ENCODE assay signal across 20 mouse cellular contexts in the genomic region with DNA sequence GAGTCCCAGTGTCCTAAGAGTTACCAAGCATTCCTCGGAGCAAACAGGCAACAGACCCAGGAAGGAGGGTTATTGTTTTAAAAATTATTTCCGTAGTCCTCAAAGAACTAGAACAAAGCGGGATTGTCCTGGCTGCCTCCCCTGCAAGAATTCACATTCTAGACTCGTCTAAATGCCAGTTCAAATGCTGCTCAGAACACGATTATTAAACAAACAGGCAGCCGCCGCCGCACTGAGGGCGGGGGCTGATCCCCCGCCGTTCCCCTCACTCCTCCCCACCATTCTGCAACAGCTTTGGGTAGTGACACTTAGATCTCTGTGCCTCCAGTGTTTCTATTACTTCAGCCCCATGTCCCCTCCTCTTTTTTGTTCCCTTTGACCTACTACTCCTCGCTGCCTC.
DNase-seq lines count a peak whose midpoint lies in the region; ATAC-seq and TF ChIP-seq lines count a peak whose summit lies in the region.
"Had no signal": no experiment of that assay in that cellular context is flagged by ENCODE, and none has a peak within 500 bp of the region (broad histone marks: within the 10 kb centered on the region; RNA-seq: fewer than 3 reads in every experiment).

No protein-coding gene starts in this region.

- 79% methylated on average over 12 of the region's 12 CpGs for WGBS in forebrain, embryonic 10.5 days
- whole genome bisulfite sequencing in forebrain, embryonic 11.5 days = 69% methylated on average over 12 of the region's 12 CpGs
- WGBS in neural tube, embryonic 11.5 days = 64% methylated on average over 12 of the region's 12 CpGs
- 59% methylated on average over 12 of the region's 12 CpGs for WGBS in neural tube, embryonic 15.5 days
- WGBS in hindbrain, postnatal 0 days = 37% methylated on average over 12 of the region's 12 CpGs

- no peak overlapping the region for H3K4me2 ChIP-seq in forebrain, embryonic 11.5 days (ENCODE audit: low read depth, low read length, severe bottlenecking)
- H3K4me2 ChIP-seq in neural tube, embryonic 11.5 days (ENCODE audit: low read depth) = no peak overlapping the region
- no peak overlapping the region for H3K4me2 ChIP-seq in neural tube, embryonic 15.5 days
- no peak overlapping the region for H3K4me2 ChIP-seq in hindbrain, postnatal 0 days (ENCODE audit: low read depth, low read length)
- H3K4me2 ChIP-seq: limb, embryonic 13.5 days; liver, embryonic 13.5 days; lung, embryonic 15.5 days had no signal

- peak overlapping the region; percentile 53 for H3K27ac ChIP-seq in forebrain, embryonic 10.5 days
- H3K27ac ChIP-seq in forebrain, embryonic 11.5 days (ENCODE audit: low read depth, low read length) = no peak overlapping the region
- H3K27ac ChIP-seq in neural tube, embryonic 11.5 days (ENCODE audit: low read depth, low read length) = 0 out of 2 replicates have a peak overlapping the region, but pooled peaks have one; percentile 14
- no peak overlapping the region for H3K27ac ChIP-seq in neural tube, embryonic 15.5 days (replicated peaks)
- H3K27ac ChIP-seq in hindbrain, postnatal 0 days = no peak overlapping the region
- H3K27ac ChIP-seq: embryonic facial prominence, embryonic 10.5 days; heart, adult 2 months; limb, embryonic 13.5 days; liver, embryonic 13.5 days; lung, embryonic 15.5 days; macrophage had no signal

- H3K27me3 ChIP-seq in forebrain, embryonic 10.5 days (ENCODE audit: poor library complexity, severe bottlenecking) = no peaks in the 10 kb centered on the region
- H3K27me3 ChIP-seq in forebrain, embryonic 11.5 days (ENCODE audit: control insufficient read depth, insufficient read depth, low read length) = no peaks in the 10 kb centered on the region
- no peaks in the 10 kb centered on the region for H3K27me3 ChIP-seq in neural tube, embryonic 11.5 days (ENCODE audit: control insufficient read depth, insufficient read depth, low read length)
- no peaks in the 10 kb centered on the region for H3K27me3 ChIP-seq in neural tube, embryonic 15.5 days (replicated peaks)
- H3K27me3 ChIP-seq in hindbrain, postnatal 0 days (ENCODE audit: insufficient read depth, low read length) = no peaks in the 10 kb centered on the region
- H3K27me3 ChIP-seq: liver, embryonic 13.5 days; lung, embryonic 15.5 days had no signal

- ATAC-seq in forebrain, embryonic 11.5 days (replicated peaks; ENCODE audit: low FRiP score) = no peak
- ATAC-seq in neural tube, embryonic 11.5 days (ENCODE audit: insufficient read depth, low FRiP score, low TSS enrichment) = no peak
- no peak for ATAC-seq in neural tube, embryonic 15.5 days (ENCODE audit: low FRiP score)
- ATAC-seq in hindbrain, postnatal 0 days = peak; percentile 40; the same call in 1 of the 2 replicates
- ATAC-seq: intestine, embryonic 16.5 days had no signal

- peaks cover 13% of the 10 kb centered on the region for H3K4me1 ChIP-seq in forebrain, embryonic 10.5 days
- H3K4me1 ChIP-seq in forebrain, embryonic 11.5 days (replicated peaks; ENCODE audit: control insufficient read depth, insufficient read depth, low read length) = no peaks in the 10 kb centered on the region
- no peaks in the 10 kb centered on the region for H3K4me1 ChIP-seq in neural tube, embryonic 11.5 days (ENCODE audit: control insufficient read depth, insufficient read depth, low read length)
- 0 out of 2 replicates have a peak, but pooled peaks cover 3% of the 10 kb centered on the region for H3K4me1 ChIP-seq in neural tube, embryonic 15.5 days
- H3K4me1 ChIP-seq in hindbrain, postnatal 0 days (ENCODE audit: insufficient read depth, low read length) = no peaks in the 10 kb centered on the region
- H3K4me1 ChIP-seq: limb, embryonic 13.5 days; liver, embryonic 13.5 days; lung, embryonic 15.5 days had no signal

- intact Hi-C loops in left cerebral cortex, postnatal 14 days (cut with DNase I) = no loop called here
- intact Hi-C loops in gastrocnemius, postnatal 14 days (cut with DNase I; ENCODE audit: low total_unique reads) = no loop called here

- no peak for TF ChIP-seq CTCF in hindbrain, postnatal 0 days (IDR thresholded peaks at IDR 0.05; ENCODE audit: low read depth)

- no peaks in the 10 kb centered on the region for H3K36me3 ChIP-seq in forebrain, embryonic 10.5 days (replicated peaks)
- H3K36me3 ChIP-seq in forebrain, embryonic 11.5 days (ENCODE audit: control insufficient read depth, insufficient read depth, low read length) = no peaks in the 10 kb centered on the region
- H3K36me3 ChIP-seq in neural tube, embryonic 11.5 days (ENCODE audit: control insufficient read depth, insufficient read depth, low read length) = no peaks in the 10 kb centered on the region
- no peaks in the 10 kb centered on the region for H3K36me3 ChIP-seq in neural tube, embryonic 15.5 days
- H3K36me3 ChIP-seq in hindbrain, postnatal 0 days (ENCODE audit: insufficient read depth, low read length) = no peaks in the 10 kb centered on the region
- H3K36me3 ChIP-seq: embryonic facial prominence, embryonic 10.5 days; limb, embryonic 13.5 days; liver, embryonic 13.5 days; lung, embryonic 15.5 days had no signal

- H3K9me3 ChIP-seq in forebrain, embryonic 10.5 days = peaks cover 6% of the 10 kb centered on the region; the same call in 1 of the 2 replicates
- peaks cover 3% of the 10 kb centered on the region; the same call in 1 of the 2 replicates for H3K9me3 ChIP-seq in forebrain, embryonic 11.5 days (ENCODE audit: control insufficient read depth, low read length)
- H3K9me3 ChIP-seq in neural tube, embryonic 11.5 days (ENCODE audit: control insufficient read depth, low read length) = no peaks in the 10 kb centered on the region
- H3K9me3 ChIP-seq in neural tube, embryonic 15.5 days (replicated peaks) = no peaks in the 10 kb centered on the region
- H3K9me3 ChIP-seq in hindbrain, postnatal 0 days (ENCODE audit: low read length) = no peaks in the 10 kb centered on the region
- H3K9me3 ChIP-seq: liver, embryonic 13.5 days; lung, embryonic 15.5 days had no signal

- H3K4me3 ChIP-seq in forebrain, embryonic 10.5 days = no peak overlapping the region
- H3K4me3 ChIP-seq in forebrain, embryonic 11.5 days (ENCODE audit: low read depth, low read length) = no peak overlapping the region
- no peak overlapping the region for H3K4me3 ChIP-seq in neural tube, embryonic 11.5 days (ENCODE audit: low read depth, low read length)
- no peak overlapping the region for H3K4me3 ChIP-seq in neural tube, embryonic 15.5 days (replicated peaks)
- H3K4me3 ChIP-seq in hindbrain, postnatal 0 days (ENCODE audit: low read length) = no peak overlapping the region
- H3K4me3 ChIP-seq: embryonic facial prominence, embryonic 10.5 days; heart, adult 2 months; limb, embryonic 13.5 days; liver, embryonic 13.5 days; lung, embryonic 15.5 days had no signal

- DNase-seq in forebrain, embryonic 10.5 days (ENCODE audit: extremely low spot score, low spot score) = no peak
- DNase-seq in forebrain, embryonic 11.5 days (ENCODE audit: low spot score) = no peak
- no peak for DNase-seq in neural tube, embryonic 11.5 days (ENCODE audit: low spot score)
- DNase-seq in hindbrain, postnatal 0 days (ENCODE audit: low spot score) = no peak
- no peak for DNase-seq in left cerebral cortex, postnatal 14 days (ENCODE audit: low spot score in 2 of 2)
- DNase-seq in spleen, postnatal 10 days (ENCODE audit: low spot score in 2 of 2) = no peak
- no peak for DNase-seq in gastrocnemius, postnatal 14 days
- DNase-seq: cerebellum, adult 9-10 months; gastrocnemius, postnatal 25 days; heart, adult 2 months; heart, postnatal 4 days; kidney, postnatal 4 days; liver, embryonic 13.5 days; thymus, postnatal 4 days had no signal

- no peak overlapping the region for H3K9ac ChIP-seq in forebrain, embryonic 11.5 days (ENCODE audit: low read length)
- H3K9ac ChIP-seq in neural tube, embryonic 11.5 days (ENCODE audit: low read length) = no peak overlapping the region
- H3K9ac ChIP-seq in neural tube, embryonic 15.5 days (replicated peaks) = no peak overlapping the region
- H3K9ac ChIP-seq in hindbrain, postnatal 0 days (replicated peaks; ENCODE audit: low read length) = no peak overlapping the region
- H3K9ac ChIP-seq: limb, embryonic 13.5 days; liver, embryonic 13.5 days; lung, embryonic 15.5 days had no signal

Comparison
In these comparisons a context has a peak if more than half of its experiments do, and no peak if none do; other contexts are left out.
1. H3K27ac ChIP-seq: peak in forebrain, embryonic 10.5 days (single experiment) and neural tube, embryonic 11.5 days (single experiment); none in forebrain, embryonic 11.5 days (single experiment), neural tube, embryonic 15.5 days (single experiment) and hindbrain, postnatal 0 days (single experiment).